Mouse (Mus musculus) lung, embryonic 14.5 days (tissue): ENCODE data around the gene Aftph. TPM values are rescaled to one million over a fixed set of nuclear protein-coding genes. Genes with fewer than 3 reads are reported as not detected.
"Not testable (repeated sequence)": the region's sequence is repeated elsewhere in the genome, so short reads cannot be mapped to it uniquely, and the experiment has no call there.

Source experiments
- ATAC-seq: fragments of 200-750 bp; cut with Nextera tagmentation; 2 replicates; pipeline ENCODE4 v1.8.0; 2017; ENCODE audit warnings: mild to moderate bottlenecking, moderate TSS enrichment, moderate library complexity; ENCODE audit not compliant: insufficient read depth
- DNase-seq: peaks from one replicate; pipeline ENCODE4 v3.0.0-alpha.2; 2015
- H3K27ac ChIP-seq: fragments of 300-500 bp; sonication (generic); 2 replicates; pipeline ENCODE4 v1.5.1; 2014; ENCODE audit warnings: low read depth, mild to moderate bottlenecking, moderate library complexity
- H3K27me3 ChIP-seq: fragments of 300-500 bp; sonication (generic); 2 replicates; pipeline ENCODE4 v1.6.1; 2014; ENCODE audit warnings: low read length, control low read depth; ENCODE audit not compliant: insufficient read depth
- H3K36me3 ChIP-seq: fragments of 300-500 bp; sonication (generic); 2 replicates; pipeline ENCODE4 v1.6.1; 2014; ENCODE audit warnings: control low read depth; ENCODE audit not compliant: insufficient read depth
- H3K4me1 ChIP-seq: fragments of 300-500 bp; sonication (generic); 2 replicates; pipeline ENCODE4 v1.6.1; 2014; ENCODE audit warnings: antibody characterized with exemption, control low read depth; ENCODE audit not compliant: insufficient read depth
- H3K4me2 ChIP-seq: fragments of 300-500 bp; sonication (generic); 2 replicates; pipeline ENCODE4 v1.6.1; 2014; ENCODE audit warnings: mild to moderate bottlenecking
- H3K4me3 ChIP-seq: fragments of 300-500 bp; sonication (generic); 2 replicates; pipeline ENCODE4 v1.5.1; 2014; ENCODE audit warnings: low read depth, low read length
- H3K9ac ChIP-seq: fragments of 300-500 bp; sonication (generic); 2 replicates; pipeline ENCODE4 v1.6.1; 2014
- H3K9me3 ChIP-seq: fragments of 300-500 bp; sonication (generic); 2 replicates; pipeline ENCODE4 v1.6.1; 2016; ENCODE audit warnings: low read depth, low read length, control low read depth
- CTCF ChIP-seq: IDR thresholded peaks from 2 replicates; pipeline ENCODE4 v1.5.1; 2016; ENCODE audit warnings: antibody characterized with exemption, low read depth
- WGBS: fragments of 180-500 bp; shearing (Covaris S2); extraction: QIAGEN DNeasy Blood & Tissue Kit; methylation state at CpG from one replicate; pipeline ENCODE4 v1.1.7; 2014; 5-methylcytosine and 5-hydroxymethylcytosine counted together
- polyA plus RNA-seq: library from polyadenylated mRNA; unstranded; fragments of >200 nt; fragmentation: Nextera tagmentation; extraction: Ambion mirVana; gene quantifications from 2 replicates; pipeline ENCODE4 v1.2.1, GENCODE M21; 2014

Gene Aftph
- polyA plus RNA-seq, 1 experiment from 2014 or later: 20.4 TPM

- ATAC-seq (no peak), DNase-seq (no peak)
- 48% methylated on average over 2 of the region's 2 CpGs for WGBS
- no peak overlapping the region for H3K9ac ChIP-seq
- H3K4me2 ChIP-seq: no peak overlapping the region
- TF ChIP-seq CTCF: no peak
- no peaks in the 10 kb centered on the region for H3K4me1 ChIP-seq
- no peaks in the 10 kb centered on the region for H3K36me3 ChIP-seq
- no peak overlapping the region for H3K4me3 ChIP-seq
- H3K27me3 ChIP-seq: no peaks in the 10 kb centered on the region
- no peak overlapping the region for H3K27ac ChIP-seq
- H3K9me3 ChIP-seq: 0 out of 2 replicates have a peak, but pooled peaks cover 4% of the 10 kb centered on the region
Observed at GRCm38 (mm10) chr11:20782620-20783019, 41.2 kb upstream of the Aftph start.

- 79% methylated on average over 4 of the region's 4 CpGs for WGBS
- H3K9me3 ChIP-seq: 0 out of 2 replicates have a peak, but pooled peaks cover 4% of the 10 kb centered on the region
- H3K27me3 ChIP-seq: no peaks in the 10 kb centered on the region
- DNase-seq (no peak), ATAC-seq (no peak)
- TF ChIP-seq CTCF: no peak
- no peak overlapping the region for H3K27ac ChIP-seq
- no peaks in the 10 kb centered on the region for H3K4me1 ChIP-seq
- no peak overlapping the region for H3K9ac ChIP-seq
- no peak overlapping the region for H3K4me3 ChIP-seq
- no peak overlapping the region for H3K4me2 ChIP-seq
- no peaks in the 10 kb centered on the region for H3K36me3 ChIP-seq
Observed at GRCm38 (mm10) chr11:20780312-20780711, 38.9 kb upstream of the Aftph start.

GRCm38 (mm10) chr11:20778861-20779563, 37.6 kb upstream of the Aftph start:
- no peaks in the 10 kb centered on the region for H3K9me3 ChIP-seq
- TF ChIP-seq CTCF: no peak
- no peak for ATAC-seq

GRCm38 (mm10) chr11:20778298-20778697, 36.9 kb upstream of the Aftph start:
- Histone ChIP-seq H3K4me1 (no peaks in the 10 kb centered on the region), H3K36me3 (no peaks in the 10 kb centered on the region), H3K27ac (no peak overlapping the region), H3K9ac (no peak overlapping the region), H3K4me2 (no peak overlapping the region), H3K9me3 (no peaks in the 10 kb centered on the region), H3K4me3 (no peak overlapping the region), H3K27me3 (no peaks in the 10 kb centered on the region)
- no peak for ATAC-seq
- TF ChIP-seq CTCF: no peak
- WGBS: 48% methylated on average over 1 of the region's 1 CpGs
- DNase-seq: no peak

More at GRCm38 (mm10) chr11:20778861-20779563, 37.6 kb upstream of the Aftph start:
- no peak overlapping the region for H3K9ac ChIP-seq
- no peaks in the 10 kb centered on the region for H3K36me3 ChIP-seq
- no peak overlapping the region for H3K4me3 ChIP-seq
- DNase-seq: no peak
- no peak overlapping the region for H3K27ac ChIP-seq
- 70% methylated on average over 3 of the region's 3 CpGs for whole genome bisulfite sequencing
- no peaks in the 10 kb centered on the region for H3K27me3 ChIP-seq
- no peaks in the 10 kb centered on the region for H3K4me1 ChIP-seq
- no peak overlapping the region for H3K4me2 ChIP-seq

- Histone ChIP-seq H3K36me3 (no peaks in the 10 kb centered on the region), H3K27ac (no peak overlapping the region), H3K9me3 (no peaks in the 10 kb centered on the region), H3K4me1 (no peaks in the 10 kb centered on the region), H3K27me3 (no peaks in the 10 kb centered on the region), H3K4me2 (no peak overlapping the region), H3K4me3 (no peak overlapping the region), H3K9ac (no peak overlapping the region)
- TF ChIP-seq CTCF: no peak
- DNase-seq (no peak), ATAC-seq (no peak)
Observed at GRCm38 (mm10) chr11:20776668-20777067, 35.3 kb upstream of the Aftph start.

- no peak overlapping the region for H3K4me2 ChIP-seq
- H3K27ac ChIP-seq: no peak overlapping the region
- H3K4me3 ChIP-seq: no peak overlapping the region
- TF ChIP-seq CTCF: no peak
- ATAC-seq: no peak
- no peak for DNase-seq
- no peak overlapping the region for H3K9ac ChIP-seq
- H3K9me3 ChIP-seq: no peaks in the 10 kb centered on the region
- H3K36me3 ChIP-seq: no peaks in the 10 kb centered on the region
- no peaks in the 10 kb centered on the region for H3K27me3 ChIP-seq
- H3K4me1 ChIP-seq: no peaks in the 10 kb centered on the region
- WGBS: 50% methylated on average over 1 of the region's 1 CpGs
Observed at GRCm38 (mm10) chr11:20772642-20773041, 31.3 kb upstream of the Aftph start.

- H3K36me3 ChIP-seq, H3K27ac ChIP-seq, H3K4me3 ChIP-seq, DNase-seq, H3K9ac ChIP-seq, H3K4me1 ChIP-seq, ATAC-seq, H3K4me2 ChIP-seq, H3K9me3 ChIP-seq, H3K27me3 ChIP-seq: not testable (repeated sequence)
- 59% methylated on average over 9 of the region's 9 CpGs for WGBS
Observed at GRCm38 (mm10) chr11:20771827-20772226, 30.4 kb upstream of the Aftph start.

- not testable (repeated sequence) for H3K4me3 ChIP-seq, H3K9ac ChIP-seq, H3K27ac ChIP-seq, H3K4me2 ChIP-seq, H3K27me3 ChIP-seq, DNase-seq, H3K36me3 ChIP-seq, H3K4me1 ChIP-seq, H3K9me3 ChIP-seq, ATAC-seq
- 90% methylated on average over 10 of the region's 10 CpGs for WGBS
Observed at GRCm38 (mm10) chr11:20761984-20762383, 20.6 kb upstream of the Aftph start.
